9 mouse cellular contexts compared by ENCODE assay signal in genomic region chr6:6881115-6881637, GRCm38 (mm10). TPM values are rescaled to one million over a fixed set of nuclear protein-coding genes. Genes with fewer than 3 reads are reported as not detected.
DNase-seq lines count a peak whose midpoint lies in the region; ATAC-seq and TF ChIP-seq lines count a peak whose summit lies in the region.
"Had no signal": no experiment of that assay in that cellular context is flagged by ENCODE, and none has a peak within 500 bp of the region (broad histone marks: within the 10 kb centered on the region; RNA-seq: fewer than 3 reads in every experiment).

No protein-coding gene starts in this region.

- peaks cover 3% of the 10 kb centered on the region; the same call in 1 of the 2 replicates for H3K4me1 ChIP-seq in kidney, postnatal 0 days (replicated peaks; ENCODE audit: insufficient read depth, low read length)
- peaks cover 5% of the 10 kb centered on the region; the same call in 1 of the 2 replicates for H3K4me1 ChIP-seq in embryonic facial prominence, embryonic 14.5 days (ENCODE audit: control insufficient read depth, insufficient read depth, low read length)
- peaks cover 15% of the 10 kb centered on the region for H3K4me1 ChIP-seq in intestine, embryonic 15.5 days (replicated peaks)
- peaks cover 5% of the 10 kb centered on the region; the same call in 1 of the 2 replicates for H3K4me1 ChIP-seq in neural tube, embryonic 11.5 days (ENCODE audit: control insufficient read depth, insufficient read depth, low read length)
- no peaks in the 10 kb centered on the region for H3K4me1 ChIP-seq in cerebellum, adult 2 months (ENCODE audit: control insufficient read depth, insufficient read depth, low read length)

- peak overlapping the region; percentile 38 for H3K4me3 ChIP-seq in kidney, postnatal 0 days (replicated peaks; ENCODE audit: low read depth, low read length)
- peak overlapping the region; percentile 69 for H3K4me3 ChIP-seq in embryonic facial prominence, embryonic 14.5 days (ENCODE audit: low read depth, low read length)
- H3K4me3 ChIP-seq in intestine, embryonic 15.5 days (replicated peaks) = peak overlapping the region; percentile 44
- H3K4me3 ChIP-seq in neural tube, embryonic 11.5 days (ENCODE audit: low read depth, low read length) = peak overlapping the region; percentile 42
- H3K4me3 ChIP-seq in cerebellum, adult 2 months (replicated peaks; ENCODE audit: insufficient read depth, low read depth, low read length) = no peak overlapping the region

- no peaks in the 10 kb centered on the region for H3K9me3 ChIP-seq in kidney, postnatal 0 days (replicated peaks; ENCODE audit: low read length)
- no peaks in the 10 kb centered on the region for H3K9me3 ChIP-seq in embryonic facial prominence, embryonic 14.5 days (ENCODE audit: control insufficient read depth, low read length)
- H3K9me3 ChIP-seq in intestine, embryonic 15.5 days = no peaks in the 10 kb centered on the region
- no peaks in the 10 kb centered on the region for H3K9me3 ChIP-seq in neural tube, embryonic 11.5 days (ENCODE audit: control insufficient read depth, low read length)

- H3K9ac ChIP-seq in kidney, postnatal 0 days (ENCODE audit: low read depth, low read length) = no peak overlapping the region
- peak overlapping the region; percentile 91 for H3K9ac ChIP-seq in embryonic facial prominence, embryonic 14.5 days (ENCODE audit: low read depth, low read length)
- peak overlapping the region; percentile 29; the same call in 1 of the 2 replicates for H3K9ac ChIP-seq in intestine, embryonic 15.5 days
- H3K9ac ChIP-seq in neural tube, embryonic 11.5 days (ENCODE audit: low read length) = peak overlapping the region; percentile 16; the same call in 1 of the 2 replicates

- H3K36me3 ChIP-seq in kidney, postnatal 0 days (ENCODE audit: insufficient read depth, low read length) = no peaks in the 10 kb centered on the region
- H3K36me3 ChIP-seq in embryonic facial prominence, embryonic 14.5 days (ENCODE audit: control insufficient read depth, insufficient read depth, low read length) = peaks cover 4% of the 10 kb centered on the region; the same call in 1 of the 2 replicates
- H3K36me3 ChIP-seq in intestine, embryonic 15.5 days = no peaks in the 10 kb centered on the region
- H3K36me3 ChIP-seq in neural tube, embryonic 11.5 days (ENCODE audit: control insufficient read depth, insufficient read depth, low read length) = no peaks in the 10 kb centered on the region

- peak; percentile 11; the same call in 1 of the 2 replicates for ATAC-seq in kidney, postnatal 0 days (replicated peaks; ENCODE audit: low FRiP score, low read depth)
- no peak; the same call in 1 of the 2 replicates for ATAC-seq in embryonic facial prominence, embryonic 14.5 days (ENCODE audit: low read depth)
- no peak for ATAC-seq in intestine, embryonic 15.5 days
- ATAC-seq in neural tube, embryonic 11.5 days (ENCODE audit: insufficient read depth, low FRiP score, low TSS enrichment) = peak; percentile 29; the same call in 1 of the 2 replicates

- TF ChIP-seq CTCF in kidney, postnatal 0 days (IDR thresholded peaks at IDR 0.05; ENCODE audit: low read depth) = no peak
- TF ChIP-seq CTCF in cerebellum, adult 2 months (IDR thresholded peaks at IDR 0.05; ENCODE audit: borderline replicate concordance, insufficient read depth, low read depth, low read length) = no peak

- peaks cover 81% of the 10 kb centered on the region for H3K27me3 ChIP-seq in kidney, postnatal 0 days (ENCODE audit: insufficient read depth, low read length)
- peaks cover 64% of the 10 kb centered on the region for H3K27me3 ChIP-seq in embryonic facial prominence, embryonic 14.5 days (replicated peaks; ENCODE audit: control insufficient read depth, insufficient read depth, low read length)
- H3K27me3 ChIP-seq in intestine, embryonic 15.5 days (replicated peaks) = peaks cover 78% of the 10 kb centered on the region
- peaks cover 75% of the 10 kb centered on the region for H3K27me3 ChIP-seq in neural tube, embryonic 11.5 days (ENCODE audit: control insufficient read depth, insufficient read depth, low read length)
- peaks cover 9% of the 10 kb centered on the region; the same call in 1 of the 2 replicates for H3K27me3 ChIP-seq in cerebellum, adult 2 months (ENCODE audit: control insufficient read depth, insufficient read depth, low read length)

- WGBS in kidney, postnatal 0 days = under 1% methylated on average over 30 of the region's 30 CpGs
- WGBS in embryonic facial prominence, embryonic 14.5 days = 0% methylated on average over 25 of the region's 30 CpGs
- WGBS in intestine, embryonic 15.5 days = 1% methylated on average over 30 of the region's 30 CpGs
- WGBS in neural tube, embryonic 11.5 days = 1% methylated on average over 30 of the region's 30 CpGs
- 2% methylated on average over 30 of the region's 30 CpGs for WGBS in cerebellum, adult 2 months

- TF ChIP-seq POLR2A in cerebellum, adult 2 months (IDR thresholded peaks at IDR 0.05; ENCODE audit: borderline replicate concordance, insufficient read depth, low read length) = no peak

- no peak overlapping the region for H3K27ac ChIP-seq in kidney, postnatal 0 days
- H3K27ac ChIP-seq in embryonic facial prominence, embryonic 14.5 days (replicated peaks; ENCODE audit: low read depth, low read length) = peak overlapping the region; percentile 88
- no peak overlapping the region for H3K27ac ChIP-seq in intestine, embryonic 15.5 days
- no peak overlapping the region for H3K27ac ChIP-seq in neural tube, embryonic 11.5 days (ENCODE audit: low read depth, low read length)
- no peak overlapping the region for H3K27ac ChIP-seq in cerebellum, adult 2 months (ENCODE audit: insufficient read depth, low read length)

- H3K4me2 ChIP-seq in kidney, postnatal 0 days (ENCODE audit: low read length) = peak overlapping the region; percentile 70
- H3K4me2 ChIP-seq in embryonic facial prominence, embryonic 14.5 days (ENCODE audit: low read depth, low read length) = peak overlapping the region; percentile 74
- H3K4me2 ChIP-seq in intestine, embryonic 15.5 days (replicated peaks) = peak overlapping the region; percentile 87
- H3K4me2 ChIP-seq in neural tube, embryonic 11.5 days (ENCODE audit: low read depth) = peak overlapping the region; percentile 74

- no peak for DNase-seq in kidney, postnatal 0 days (ENCODE audit: low spot score)
- no peak for DNase-seq in kidney, postnatal 14 days
- DNase-seq in embryonic facial prominence, embryonic 14.5 days (ENCODE audit: low spot score) = peak; percentile 9
- no peak for DNase-seq in neural tube, embryonic 11.5 days (ENCODE audit: low spot score)
- no peak for DNase-seq in cerebellum, adult 2 months
- no peak for DNase-seq in right cerebral cortex, postnatal 4 days
- DNase-seq in left cerebral cortex, adult 11 months (ENCODE audit: low spot score) = no peak
- DNase-seq: left cerebral cortex, postnatal 4 days had no signal

RNA-seq across cellular contexts. Expression of gene Dlx5, which starts 0.7 kb away (rescaled TPM):
- 0.37 and 0.67 TPM in 2 replicates for polyA plus RNA-seq in kidney, postnatal 0 days (2015; fragmentation: Nextera tagmentation; extraction: Ambion mirVana)
- 38.0 and 40.2 TPM in 2 replicates for polyA plus RNA-seq in embryonic facial prominence, embryonic 14.5 days (2014; fragmentation: Nextera tagmentation; extraction: Ambion mirVana)
- polyA plus RNA-seq in intestine, embryonic 15.5 days (2015; fragmentation: Nextera tagmentation; extraction: Ambion mirVana) = 1.5 and 2.1 TPM in 2 replicates
- 0.74 and 0.97 TPM in 2 replicates for polyA plus RNA-seq in neural tube, embryonic 11.5 days (2014; fragmentation: Nextera tagmentation; extraction: Ambion mirVana)
- not detected in 2 replicates for polyA plus RNA-seq in cerebellum, adult 2 months (2012; rRNA removed)

RNA-seq across cellular contexts. Expression of gene Dlx6, which starts 18.0 kb away (rescaled TPM):
- polyA plus RNA-seq in kidney, postnatal 0 days (2015; fragmentation: Nextera tagmentation; extraction: Ambion mirVana) = not detected in 2 replicates
- polyA plus RNA-seq in embryonic facial prominence, embryonic 14.5 days (2014; fragmentation: Nextera tagmentation; extraction: Ambion mirVana) = 2.8 and 3.7 TPM in 2 replicates
- 0.16 TPM in 1 of 2 replicates, not detected in the other for polyA plus RNA-seq in intestine, embryonic 15.5 days (2015; fragmentation: Nextera tagmentation; extraction: Ambion mirVana)
- polyA plus RNA-seq in neural tube, embryonic 11.5 days (2014; fragmentation: Nextera tagmentation; extraction: Ambion mirVana) = not detected in 2 replicates
- not detected in 2 replicates for polyA plus RNA-seq in cerebellum, adult 2 months (2012; rRNA removed)

Comparison
In these comparisons a context has a peak if more than half of its experiments do, and no peak if none do; other contexts are left out.
1. ATAC-seq: peak in kidney, postnatal 0 days (single experiment) and neural tube, embryonic 11.5 days (single experiment); none in embryonic facial prominence, embryonic 14.5 days (single experiment) and intestine, embryonic 15.5 days (single experiment).
2. RNA of gene Dlx5, which starts 0.7 kb away (polyA plus RNA-seq): 38.0 to 40.2 TPM in embryonic facial prominence, embryonic 14.5 days; 1.5 to 2.1 TPM in intestine, embryonic 15.5 days, 0.74 to 0.97 TPM in neural tube, embryonic 11.5 days, 0.37 to 0.67 TPM in kidney, postnatal 0 days and not detected in cerebellum, adult 2 months; every median in the first group is over 10 times any median in the second.
3. Peak in every context shown above with its lines, with median percentiles within 50 percentile points of each other: H3K4me2 ChIP-seq.